Mouse (Mus musculus): Measurements from ENCODE around the gene Btrc. TPM values are rescaled to one million over a fixed set of nuclear protein-coding genes. Genes with fewer than 3 reads are reported as not detected.
"Not testable (repeated sequence)": the region's sequence is repeated elsewhere in the genome, so short reads cannot be mapped to it uniquely, and the experiment has no call there.

Gene Btrc
- polyA plus RNA-seq (2012; rRNA removed): 32.0 and 32.9 TPM in 2 replicates

GRCm38 (mm10) chr19:45363384-45363926, at the start of gene Btrc:
TSS of gene Btrc (plus strand) at chr19:45363734.
- peak; percentile 99 for DNase-seq (ENCODE audit: low spot score)

DNA sequence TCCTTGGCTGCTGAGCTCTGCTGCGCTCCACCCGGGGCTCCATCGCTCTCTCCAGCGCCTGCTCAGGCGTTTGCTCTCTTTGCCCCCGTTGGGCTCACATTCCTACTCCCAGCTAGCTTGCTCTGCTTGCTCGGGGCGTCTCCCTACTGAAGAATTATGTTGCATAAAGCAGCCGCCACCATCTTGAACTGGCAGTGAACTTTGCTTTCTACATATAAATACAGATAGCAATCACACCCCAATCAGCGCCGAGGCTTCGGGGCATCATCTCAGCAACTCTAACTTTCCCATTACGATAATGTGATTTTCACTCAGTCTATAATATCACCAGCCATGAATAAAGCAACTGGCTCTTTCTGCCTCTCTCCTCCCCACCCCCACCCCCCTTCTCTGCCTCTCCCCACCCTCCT, 46.1 kb upstream of the Btrc start:
- DNase-seq (ENCODE audit: low spot score): no peak

DNA sequence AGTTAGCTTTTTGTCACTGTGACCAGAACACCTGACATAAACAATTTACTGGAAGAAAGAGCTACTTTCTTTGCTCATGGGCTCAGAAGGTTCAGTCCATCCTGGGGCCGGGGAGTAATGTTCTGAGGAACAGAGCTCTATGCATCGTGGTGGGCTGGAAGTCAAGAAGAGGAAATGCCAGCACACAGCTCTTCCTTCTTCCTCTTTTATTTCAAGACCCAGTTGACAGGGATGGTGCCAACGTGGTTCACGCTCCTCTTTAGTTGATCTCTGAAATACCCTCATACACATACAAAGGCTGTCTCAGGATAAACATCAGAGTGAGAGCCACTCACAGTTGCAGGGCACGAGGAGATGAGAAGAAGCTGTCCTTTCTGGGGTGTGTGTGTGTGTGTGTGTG, 42.5 kb upstream of the Btrc start:
- no peak for DNase-seq (ENCODE audit: low spot score)

GRCm38 (mm10) chr19:45329039-45329438, 34.5 kb upstream of the Btrc start:
- no peak for DNase-seq (ENCODE audit: low spot score)

GRCm38 (mm10) chr19:45329748-45330298, 33.7 kb upstream of the Btrc start:
- DNase-seq (ENCODE audit: low spot score): no peak

- no peak for DNase-seq (ENCODE audit: low spot score)
Observed at GRCm38 (mm10) chr19:45336718-45337117, 26.8 kb upstream of the Btrc start.

GRCm38 (mm10) chr19:45338182-45338581, 25.4 kb upstream of the Btrc start:
- no peak for DNase-seq (ENCODE audit: low spot score)

- DNase-seq (ENCODE audit: low spot score): no peak
Observed at GRCm38 (mm10) chr19:45343941-45344340, 19.6 kb upstream of the Btrc start.

DNA sequence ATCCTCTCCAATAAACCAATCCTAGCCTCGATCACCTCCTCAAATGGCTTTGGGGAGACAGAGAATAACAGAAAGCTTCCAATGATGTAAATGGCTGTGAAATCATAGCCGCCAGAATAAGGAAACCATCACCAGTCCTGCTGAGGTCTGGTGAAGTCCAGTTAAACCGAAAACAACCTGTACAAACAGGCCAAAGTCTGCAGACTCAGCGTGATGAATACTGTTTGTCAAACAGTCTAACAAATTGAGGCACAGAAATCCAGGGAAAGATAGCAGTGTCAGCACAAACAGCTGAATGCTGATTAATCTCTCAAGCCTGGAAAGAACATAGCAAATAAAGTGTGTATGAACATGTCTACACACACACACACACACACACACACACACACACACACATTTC, 15.3 kb upstream of the Btrc start:
- DNase-seq (ENCODE audit: low spot score): no peak

DNA sequence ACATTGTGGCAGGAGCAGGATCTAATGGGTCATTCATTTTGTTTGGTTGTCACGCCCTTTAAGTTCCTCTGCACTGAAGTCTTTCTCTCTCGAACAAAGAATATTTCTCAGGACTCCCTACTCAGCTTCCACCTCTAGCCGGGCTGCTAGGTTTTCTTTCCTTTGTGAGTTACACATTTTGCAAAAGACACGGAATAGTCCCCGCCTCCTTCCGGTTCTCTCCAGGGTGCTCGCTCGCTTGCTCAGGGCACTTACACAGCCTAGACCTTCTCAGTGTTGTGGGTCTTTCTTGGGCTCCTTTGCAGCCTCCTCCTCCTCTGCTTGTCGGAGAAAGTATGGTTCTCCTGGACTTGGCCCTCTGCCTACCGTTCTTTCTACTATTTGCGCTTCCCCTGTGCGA, 13.1 kb upstream of the Btrc start:
- no peak for DNase-seq (ENCODE audit: low spot score)

GRCm38 (mm10) chr19:45352706-45353105, 10.8 kb upstream of the Btrc start:
- DNase-seq (ENCODE audit: low spot score): not testable (repeated sequence)

GRCm38 (mm10) chr19:45355678-45356077, 7.9 kb upstream of the Btrc start:
- DNase-seq (ENCODE audit: low spot score): no peak

GRCm38 (mm10) chr19:45356868-45357267, 6.7 kb upstream of the Btrc start:
- DNase-seq (ENCODE audit: low spot score): not testable (repeated sequence)

- no peak for DNase-seq (ENCODE audit: low spot score)
Observed at GRCm38 (mm10) chr19:45360486-45360885, 3.0 kb upstream of the Btrc start.

GRCm38 (mm10) chr19:45363933-45364391, 428 bp downstream of the Btrc start:
- DNase-seq (ENCODE audit: low spot score): no peak

GRCm38 (mm10) chr19:45366651-45367050, 3.1 kb downstream of the Btrc start:
- no peak for DNase-seq (ENCODE audit: low spot score)

- not testable (repeated sequence) for DNase-seq (ENCODE audit: low spot score)
Observed at GRCm38 (mm10) chr19:45384815-45385214, 21.3 kb downstream of the Btrc start.

DNA sequence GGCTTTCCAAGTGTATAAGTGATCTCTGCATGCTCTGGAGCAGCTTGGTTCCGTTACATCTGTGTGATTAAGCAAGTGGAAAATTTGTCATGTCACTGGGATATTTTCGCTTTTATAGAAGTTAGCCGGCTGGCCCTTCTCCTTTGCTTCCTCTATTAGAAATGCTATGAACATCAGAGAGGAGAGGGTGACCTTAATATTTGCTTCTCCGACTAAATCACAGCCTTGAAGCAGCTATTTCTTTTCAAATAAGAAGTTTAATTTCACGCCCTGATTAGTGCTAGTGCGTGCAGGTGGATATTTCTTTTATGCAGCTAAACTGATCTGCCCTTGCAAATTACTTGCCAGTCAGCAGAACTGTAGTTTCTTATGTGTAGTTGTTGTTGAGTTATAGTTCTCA, 25.0 kb downstream of the Btrc start:
- no peak for DNase-seq (ENCODE audit: low spot score)

GRCm38 (mm10) chr19:45394078-45394477, 30.5 kb downstream of the Btrc start:
- no peak for DNase-seq (ENCODE audit: low spot score)

GRCm38 (mm10) chr19:45411000-45411399, 47.5 kb downstream of the Btrc start:
- DNase-seq (ENCODE audit: low spot score): no peak

GRCm38 (mm10) chr19:45412694-45413093, 49.2 kb downstream of the Btrc start:
- DNase-seq (ENCODE audit: low spot score): no peak

DNA sequence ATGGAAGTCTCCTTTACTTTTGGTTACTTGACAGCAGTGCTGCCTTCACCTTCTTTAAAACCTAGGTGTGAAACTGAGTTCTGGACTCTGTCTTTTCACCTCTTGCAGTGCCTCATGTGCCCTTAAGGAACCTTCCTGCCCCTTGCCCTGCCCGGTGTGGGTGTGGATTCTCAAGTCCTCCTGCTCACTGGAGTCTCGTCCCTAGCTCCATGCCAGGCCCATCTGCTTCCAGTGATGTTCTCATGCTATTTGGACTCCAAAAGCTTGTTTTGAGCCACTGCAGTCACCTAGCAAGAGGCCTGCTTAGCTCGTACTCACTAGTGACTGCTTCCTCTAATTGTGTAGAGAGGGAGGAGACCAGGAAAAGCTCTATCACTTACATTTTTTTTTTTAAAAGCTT, 50.4 kb downstream of the Btrc start:
- no peak for DNase-seq (ENCODE audit: low spot score)

DNA sequence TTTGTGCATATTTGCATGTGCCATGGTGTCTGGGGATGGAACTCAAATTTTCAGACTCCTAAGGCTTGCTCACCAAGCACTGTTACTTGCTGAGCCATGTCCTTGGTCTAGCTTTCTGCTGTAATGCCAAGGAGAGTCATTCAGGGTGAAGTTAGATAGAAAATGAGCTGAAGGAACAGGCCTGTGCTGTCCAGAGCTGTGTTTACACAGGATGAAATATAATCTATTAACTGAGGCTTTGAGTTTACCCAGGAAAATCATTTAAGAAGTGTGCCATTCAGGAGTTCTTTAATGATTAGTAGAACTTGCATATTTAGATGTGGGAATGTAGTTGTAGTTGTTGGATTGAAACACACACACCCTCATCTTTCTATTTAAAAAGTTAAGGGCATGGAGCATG, 54.1 kb downstream of the Btrc start:
- no peak for DNase-seq (ENCODE audit: low spot score)

DNA sequence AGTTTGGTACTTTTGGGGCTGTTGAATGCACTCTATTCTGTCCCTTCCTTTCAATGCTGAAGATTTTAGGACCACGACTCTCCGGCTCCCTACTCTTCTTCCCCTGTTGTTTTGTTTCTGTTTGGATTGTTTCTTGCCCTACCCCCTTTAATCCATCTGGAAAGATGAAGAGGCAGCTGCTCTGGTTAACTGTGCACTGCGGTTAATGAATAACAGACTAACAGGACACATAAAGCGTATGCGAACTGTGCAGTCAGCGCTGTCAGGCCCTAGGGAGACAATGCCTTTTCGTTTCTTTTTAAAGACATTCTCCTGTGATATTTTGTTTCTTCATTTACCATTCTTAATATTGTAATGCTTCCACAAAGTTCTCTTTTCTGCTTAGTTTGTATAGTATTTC, 58.7 kb downstream of the Btrc start:
- no peak for DNase-seq (ENCODE audit: low spot score)
